Mouse (Mus musculus) limb, embryonic 14.5 days (tissue): ENCODE measurements at regions not wholly inside any gene's neighbourhood (a gene's known extent, or its start where the extent isn't known, plus 50 kb on each side); places are given as distances from the start of the nearest gene placed in this dataset.

Experiments
- ATAC-seq: fragments of 200-750 bp; cut with Nextera tagmentation; 2 replicates; pipeline ENCODE4 v1.8.0; 2017; ENCODE audit warnings: low read depth, moderate number of reproducible peaks, moderate TSS enrichment; ENCODE audit not compliant: low FRiP score
- DNase-seq: peaks from one replicate; pipeline ENCODE4 v3.0.0-alpha.2; 2015; ENCODE audit warnings: low spot score
- H3K27ac ChIP-seq: fragments of 300-500 bp; sonication (generic); replicated peaks from 2 replicates; pipeline ENCODE4 v1.5.1; 2014; ENCODE audit warnings: low read depth, mild to moderate bottlenecking, low read length, moderate library complexity, mixed read lengths
- H3K27me3 ChIP-seq: fragments of 300-500 bp; sonication (generic); 2 replicates; pipeline ENCODE4 v1.6.1; 2014; ENCODE audit warnings: low read length, mixed read lengths; ENCODE audit not compliant: control insufficient read depth, insufficient read depth
- H3K36me3 ChIP-seq: fragments of 300-500 bp; sonication (generic); 2 replicates; pipeline ENCODE4 v1.6.1; 2014; ENCODE audit warnings: mild to moderate bottlenecking, low read length, moderate library complexity, mixed read lengths; ENCODE audit not compliant: control insufficient read depth, insufficient read depth
- H3K4me1 ChIP-seq: fragments of 300-500 bp; sonication (generic); 2 replicates; pipeline ENCODE4 v1.6.1; 2014; ENCODE audit warnings: antibody characterized with exemption, low read length, mixed read lengths; ENCODE audit not compliant: control insufficient read depth, insufficient read depth
- H3K4me2 ChIP-seq: fragments of 300-500 bp; sonication (generic); replicated peaks from 2 replicates; pipeline ENCODE4 v1.6.1; 2014; ENCODE audit warnings: low read depth, mild to moderate bottlenecking, low read length, moderate library complexity; ENCODE audit not compliant: severe bottlenecking
- H3K4me3 ChIP-seq: fragments of 300-500 bp; sonication (generic); replicated peaks from 2 replicates; pipeline ENCODE4 v1.5.1; 2014; ENCODE audit warnings: low read length
- H3K9ac ChIP-seq: fragments of 300-500 bp; sonication (generic); 2 replicates; pipeline ENCODE4 v1.6.1; 2014; ENCODE audit warnings: mild to moderate bottlenecking, low read depth, low read length, moderate library complexity; ENCODE audit not compliant: severe bottlenecking
- H3K9me3 ChIP-seq: fragments of 300-500 bp; sonication (generic); 2 replicates; pipeline ENCODE4 v1.6.1; 2016; ENCODE audit warnings: low read length; ENCODE audit not compliant: control insufficient read depth
- POLR2A ChIP-seq: fragments of 200-500 bp; IDR thresholded peaks from 2 replicates; pipeline ENCODE4 v1.8.0; 2012; ENCODE audit warnings: inconsistent platforms, mild to moderate bottlenecking, moderate library complexity, borderline replicate concordance; ENCODE audit not compliant: insufficient read depth, insufficient read length; ENCODE audit errors: extremely low read depth
- WGBS: fragments of 180-500 bp; shearing (Covaris S2); extraction: QIAGEN DNeasy Blood & Tissue Kit; methylation state at CpG from one replicate; pipeline ENCODE4 v1.1.7; 2014; 5-methylcytosine and 5-hydroxymethylcytosine counted together

- Histone ChIP-seq H3K4me2 (no peak overlapping the region), H3K4me3 (no peak overlapping the region), H3K9me3 (peaks cover 11% of the 10 kb centered on the region), H3K9ac (no peak overlapping the region), H3K27me3 (no peaks in the 10 kb centered on the region), H3K27ac (no peak overlapping the region), H3K4me1 (no peaks in the 10 kb centered on the region), H3K36me3 (no peaks in the 10 kb centered on the region)
- TF ChIP-seq POLR2A: no peak
- 92% methylated on average over 4 of the region's 4 CpGs for WGBS
- DNase-seq (no peak), ATAC-seq (no peak)
Observed at GRCm38 (mm10) chr9:15166476-15166875, 54.6 kb upstream of the Hephl1 start.
